Mouse (Mus musculus) left cerebral cortex, adult 2 months (tissue): ENCODE results near the gene Tcp1. TPM values are rescaled to one million over a fixed set of nuclear protein-coding genes. Genes with fewer than 3 reads are reported as not detected.
"Not testable (repeated sequence)": the region's sequence is repeated elsewhere in the genome, so short reads cannot be mapped to it uniquely, and the experiment has no call there.

Experiments used
- DNase-seq, 2 experiments: peaks; one replicate each; pipeline ENCODE4 v3.0.0; 2021 to 2022; ENCODE audit warnings: low spot score in 2 of 2, mixed read lengths in 1 of 2; ENCODE audit errors: extremely low spot score in 1 of 2
- H3K27ac ChIP-seq: fragments of 200-600 bp; 2 replicates; pipeline ENCODE4 v1.8.1; 2022
- H3K4me3 ChIP-seq: fragments of 200-600 bp; 2 replicates; pipeline ENCODE4 v1.8.1; 2022
- CTCF ChIP-seq: fragments of 200-600 bp; IDR thresholded peaks from 2 replicates; pipeline ENCODE4 v1.8.1; 2022; ENCODE audit warnings: antibody characterized with exemption, mild to moderate bottlenecking, moderate library complexity
- intact Hi-C: fragments of 180-260 bp; cut with DNase I; formaldehyde crosslinking; loops from one replicate; pipeline ENCODE4 v1.15.1; 2025
- total RNA-seq, 2 experiments: library from RNA; stranded (reverse); gene quantifications; 2 replicates each; pipeline ENCODE4 v1.2.3; 2021

Gene Tcp1
- total RNA-seq, 2 experiments from 2014 or later: 193 to 195 TPM

DNA sequence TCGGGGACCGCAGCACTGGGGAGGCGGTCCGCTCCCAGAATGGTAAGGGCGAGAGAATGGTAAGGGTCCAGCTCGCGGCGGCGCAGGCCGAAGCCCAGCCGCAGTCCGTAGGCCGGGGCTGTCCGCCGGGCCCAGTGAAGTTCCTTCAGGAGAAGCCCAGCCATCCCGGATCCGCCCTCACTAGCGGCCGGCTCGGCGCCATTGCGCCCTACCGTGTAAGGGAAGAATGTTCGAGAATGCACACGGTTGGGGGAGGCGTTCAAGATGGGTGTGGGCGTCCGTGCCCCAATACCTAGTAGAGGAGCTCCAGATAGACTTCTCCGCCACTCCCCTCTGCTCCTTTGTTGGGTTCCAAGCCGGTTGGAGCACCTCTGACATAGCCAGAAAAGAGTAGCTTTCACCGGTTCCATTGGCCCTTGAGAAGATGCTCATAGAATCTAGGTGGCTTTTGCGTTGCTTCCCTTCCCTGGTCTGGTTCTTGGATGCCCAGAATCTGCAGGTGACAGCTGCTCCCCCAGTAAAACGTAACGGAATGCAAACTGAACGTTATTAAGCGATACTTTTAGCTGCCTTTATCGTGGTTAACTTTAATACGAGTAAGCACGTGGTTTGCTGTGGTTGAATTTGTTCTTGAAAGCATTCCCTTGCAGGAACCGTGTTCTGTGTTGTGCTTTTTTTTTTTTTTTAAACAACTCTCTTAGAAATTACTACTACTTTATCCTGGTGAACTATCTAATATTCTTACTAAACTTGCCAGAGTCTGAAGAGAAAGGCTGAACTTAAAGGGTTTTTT, 1.3 kb downstream of the Tcp1 start:
- peak; percentile 52 to 54 for DNase-seq
- H3K4me3 ChIP-seq: peak overlapping the region; percentile 88
- peak overlapping the region; percentile 92 for H3K27ac ChIP-seq
- no peak for TF ChIP-seq CTCF
- intact Hi-C loops: loop anchor here (1.0 to 2.0 kb wide), 3 partner anchors 36 to 76 kb away; partner anchors contain the start of gene Acat2

DNA sequence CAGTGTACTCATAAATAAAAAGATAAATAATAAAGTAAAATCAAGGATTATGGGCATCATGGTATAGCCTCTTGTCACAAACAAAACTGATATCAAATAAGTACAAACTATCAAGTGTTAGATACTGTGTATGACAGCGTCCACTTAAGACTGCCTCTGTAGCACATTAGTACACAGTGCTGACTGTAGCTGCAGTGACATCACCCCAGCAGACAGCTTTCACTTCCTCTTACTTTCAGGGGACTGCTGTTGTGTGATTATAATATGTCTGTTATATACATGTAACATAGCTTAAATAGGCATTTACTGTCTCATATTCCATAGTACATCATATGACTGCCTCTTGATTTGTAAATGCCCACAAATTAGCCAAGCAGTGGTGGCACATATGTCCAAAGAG, 5.6 kb downstream of the Tcp1 start:
- intact Hi-C loops: no loop called here

DNA sequence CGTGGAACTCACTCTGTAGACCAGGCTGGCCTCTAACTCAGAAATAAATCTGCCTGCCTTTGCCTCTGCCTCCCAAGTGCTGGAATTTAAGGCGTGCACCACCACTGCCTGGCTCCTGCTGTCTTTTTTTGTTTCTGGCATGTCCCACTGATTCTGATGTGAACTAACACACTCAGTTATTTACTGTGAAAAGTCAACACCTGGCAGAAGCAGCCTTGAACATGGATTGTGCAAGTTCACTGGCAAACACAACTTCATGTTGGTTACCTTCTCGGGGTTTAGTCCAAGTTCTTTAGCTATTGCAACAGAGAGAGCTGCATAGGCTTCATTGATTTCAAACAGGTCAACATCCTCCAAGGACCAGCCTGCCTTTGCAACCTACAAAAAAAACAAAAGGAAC, 9.5 kb downstream of the Tcp1 start:
- Histone ChIP-seq H3K4me3 (no peak overlapping the region), H3K27ac (no peak overlapping the region)
- intact Hi-C loops: no loop called here
- no peak for TF ChIP-seq CTCF
- DNase-seq: no peak

More for the DNA sequence above, 5.6 kb downstream of the Tcp1 start:
- Histone ChIP-seq H3K27ac (no peak overlapping the region), H3K4me3 (no peak overlapping the region)
- DNase-seq: no peak
- TF ChIP-seq CTCF: no peak

DNA sequence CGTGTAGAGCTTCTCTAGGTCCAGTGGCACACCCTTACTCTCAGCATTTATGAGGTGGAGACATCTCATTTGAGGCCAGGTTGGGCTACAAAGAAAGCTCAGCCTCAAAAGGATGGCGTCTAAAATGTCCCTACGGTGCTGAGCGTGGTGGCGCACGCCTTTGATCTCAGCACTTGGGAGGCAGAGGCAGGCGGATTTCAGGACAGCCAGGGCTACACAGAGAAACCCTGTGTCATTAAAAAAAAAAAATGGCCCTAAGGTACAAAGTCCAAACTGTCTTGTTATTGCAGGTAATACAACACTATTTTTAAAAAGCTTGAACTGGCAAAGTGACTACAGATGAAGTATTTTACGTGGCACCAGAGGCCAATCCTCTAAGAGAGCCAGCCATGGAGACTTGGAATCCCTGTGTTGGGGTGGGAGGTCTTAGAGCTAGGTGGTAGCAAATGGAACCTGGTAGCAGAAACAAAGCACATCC, 10.2 kb downstream of the Tcp1 start:
- DNase-seq: no peak
- intact Hi-C loops: no loop called here

DNA sequence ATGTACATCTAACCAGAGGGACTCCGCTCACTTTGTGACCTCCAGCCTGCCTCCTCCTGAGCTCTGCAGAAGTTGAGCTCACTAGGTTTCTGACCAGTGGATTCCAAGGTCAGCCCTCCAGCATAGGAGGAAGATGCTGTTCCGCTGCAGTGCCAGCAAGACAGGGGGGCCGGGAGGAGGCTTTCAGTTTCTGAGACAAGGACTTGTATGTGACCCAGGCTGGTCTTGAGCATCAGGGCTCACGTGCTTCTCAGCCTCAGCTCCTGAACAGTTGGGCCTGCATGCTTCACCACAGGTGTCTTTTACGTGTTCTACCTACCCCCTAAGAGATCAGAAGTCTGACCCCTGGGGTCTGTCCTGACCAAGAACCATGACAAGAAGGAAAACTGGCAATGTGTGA, 16.1 kb downstream of the Tcp1 start:
- H3K4me3 ChIP-seq, H3K27ac ChIP-seq, intact Hi-C loops, DNase-seq: not testable (repeated sequence)

More for the DNA sequence above, 10.2 kb downstream of the Tcp1 start:
- no peak for TF ChIP-seq CTCF
- Histone ChIP-seq H3K27ac (no peak overlapping the region), H3K4me3 (no peak overlapping the region)

DNA sequence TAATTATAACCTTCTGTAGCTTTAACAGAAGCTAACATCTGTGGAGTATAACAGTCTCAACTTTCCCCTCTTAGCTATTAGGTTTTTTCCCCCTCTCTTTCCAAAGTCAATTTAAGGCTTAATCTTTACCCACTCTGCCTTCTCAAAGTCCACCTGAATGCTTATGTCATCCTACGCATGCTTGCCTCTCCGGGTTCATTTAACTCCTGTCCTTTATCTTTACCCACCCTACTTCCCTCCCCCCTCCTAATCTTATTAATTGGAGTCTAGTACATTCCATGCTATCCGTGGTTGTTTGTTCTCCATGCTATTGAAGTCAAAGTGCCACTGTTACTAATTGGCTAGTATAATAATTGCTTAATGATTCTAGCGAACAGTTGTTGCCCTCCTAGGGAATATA, 20.2 kb downstream of the Tcp1 start:
- DNase-seq: no peak
- no peak for TF ChIP-seq CTCF

DNA sequence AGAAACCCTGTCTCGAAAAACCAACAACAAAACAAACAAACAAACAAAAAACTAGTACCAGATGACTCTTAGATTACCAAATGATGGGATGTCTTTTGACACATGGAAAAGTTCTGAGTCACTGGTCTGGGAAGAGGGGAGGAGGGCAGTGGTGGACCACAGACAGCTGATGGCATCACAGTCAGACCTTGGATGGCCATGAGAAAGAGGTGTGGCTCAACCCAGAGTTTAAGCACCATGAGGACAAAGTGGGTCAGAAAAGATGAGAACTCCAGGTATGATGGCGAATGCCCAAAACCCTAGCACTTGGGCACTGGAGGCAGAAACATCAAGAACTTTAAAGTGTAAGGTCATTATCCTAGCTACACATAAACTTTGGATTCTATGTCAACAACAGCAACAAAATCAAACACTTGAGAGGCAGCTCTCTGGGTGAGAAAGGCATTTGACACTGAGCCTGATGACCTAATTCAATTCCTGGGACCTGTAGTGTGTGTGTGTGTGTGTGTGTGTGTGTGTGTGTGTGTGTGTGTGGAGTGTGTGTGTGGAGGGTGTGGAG, 22.0 kb downstream of the Tcp1 start:
- H3K27ac ChIP-seq: no peak overlapping the region
- DNase-seq: no peak
- TF ChIP-seq CTCF: no peak
- H3K4me3 ChIP-seq: no peak overlapping the region
- intact Hi-C loops: no loop called here

More for the DNA sequence above, 20.2 kb downstream of the Tcp1 start:
- Histone ChIP-seq H3K27ac (no peak overlapping the region), H3K4me3 (no peak overlapping the region)
- intact Hi-C loops: no loop called here

DNA sequence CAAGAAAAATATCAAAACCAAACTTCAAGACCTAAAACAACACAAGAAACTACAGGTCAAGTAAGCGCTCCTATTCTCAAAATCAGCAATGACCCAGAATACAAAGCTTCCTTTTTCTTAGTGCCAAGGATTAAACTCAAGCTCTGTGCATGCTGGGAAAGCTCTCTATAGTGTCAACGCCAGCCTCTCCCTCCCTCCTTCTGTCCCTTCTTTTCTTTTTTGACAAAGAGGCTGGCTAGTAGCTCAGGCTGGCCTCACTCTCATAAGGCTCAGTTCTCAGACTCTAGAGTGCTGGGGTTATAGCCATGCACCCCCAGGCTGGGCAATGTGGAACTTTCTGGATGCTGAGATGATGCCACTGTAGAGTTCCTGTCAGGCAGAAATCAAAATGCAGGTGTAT, 22.6 kb downstream of the Tcp1 start:
- intact Hi-C loops: no loop called here
- Histone ChIP-seq H3K27ac (no peak overlapping the region), H3K4me3 (no peak overlapping the region)
- no peak for DNase-seq
- TF ChIP-seq CTCF: no peak

DNA sequence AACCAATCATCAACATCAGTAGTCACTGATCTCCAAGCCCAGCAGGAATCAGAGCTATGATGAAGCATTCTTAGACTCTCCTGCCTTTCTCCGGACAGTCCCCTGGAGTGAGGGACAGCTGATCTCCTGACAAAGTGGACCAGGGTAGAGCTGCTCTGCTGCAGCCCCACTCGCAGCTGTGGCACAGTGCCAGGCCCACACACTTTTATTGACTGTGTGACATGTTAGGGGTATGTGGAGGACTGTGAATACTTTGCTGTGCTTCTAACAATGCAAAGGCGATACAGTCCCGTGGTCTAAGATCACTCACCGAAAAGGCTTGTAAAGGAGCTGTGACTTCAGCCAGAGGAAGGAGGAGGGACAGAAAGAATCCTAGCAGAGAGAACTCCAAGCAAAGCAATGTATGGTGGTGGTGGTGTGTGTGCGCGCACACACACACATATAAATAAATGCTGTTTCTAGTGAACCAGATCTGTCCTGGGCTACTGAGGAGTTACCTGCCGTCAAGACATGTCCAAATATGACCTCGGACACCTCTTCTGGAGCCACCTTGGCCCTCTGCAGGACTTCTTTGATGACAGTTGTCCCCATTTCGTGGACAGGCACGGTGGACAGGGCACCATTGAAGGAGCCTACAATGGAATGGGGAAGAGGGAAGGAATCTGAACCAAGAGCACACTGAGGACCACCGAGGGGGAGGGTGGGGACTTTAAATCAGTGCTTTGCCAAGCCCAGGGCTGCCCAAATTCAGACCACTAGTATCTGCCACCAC, 24.1 kb downstream of the Tcp1 start:
- H3K27ac ChIP-seq, DNase-seq, intact Hi-C loops: not testable (repeated sequence)
- H3K4me3 ChIP-seq: peak overlapping the region; percentile 1; the same call in 1 of the 2 replicates

DNA sequence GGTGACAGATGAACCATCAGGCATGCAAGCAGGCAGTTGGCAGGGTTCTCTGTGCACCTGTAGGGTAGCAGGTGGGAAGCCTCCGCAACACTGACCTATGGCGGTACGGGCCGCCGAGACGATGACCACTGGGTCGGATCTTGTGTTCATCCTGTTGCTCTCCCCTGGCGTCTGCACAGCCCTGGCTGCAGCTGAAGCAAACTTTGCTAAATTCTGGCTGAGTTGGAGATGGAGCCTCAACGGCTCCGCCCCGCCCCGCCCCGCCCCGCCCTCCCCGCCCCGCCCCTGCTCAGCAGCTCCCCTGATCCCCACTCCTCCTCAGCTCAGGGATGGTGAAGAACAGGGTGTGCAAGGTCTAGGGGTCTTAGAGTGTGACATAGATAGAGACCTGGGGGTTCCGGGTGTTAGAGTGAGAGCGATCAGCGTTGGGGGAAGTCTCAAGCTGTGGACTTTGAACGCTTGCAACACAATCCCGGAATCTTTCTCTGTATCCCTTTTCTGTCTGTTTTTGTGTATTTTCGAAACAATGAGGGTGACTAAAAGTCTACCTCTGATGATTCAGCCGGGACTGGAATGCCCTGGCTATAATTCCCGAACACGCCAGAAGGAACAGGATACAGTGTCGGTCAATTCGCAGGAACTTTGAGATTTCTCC, 24.8 kb downstream of the Tcp1 start, which contains the start of gene Acat3:
TSS of gene Acat3 (minus strand) at position 450 of the 655 bp plus-strand sequence.
- peak within 1 kb of the TSS; percentile 1; the same call in 1 of the 2 replicates for H3K4me3 ChIP-seq
- no peak within 1 kb of the TSS for H3K27ac ChIP-seq
- intact Hi-C loops: no loop called here
- DNase-seq: no peak
- no peak for TF ChIP-seq CTCF

DNA sequence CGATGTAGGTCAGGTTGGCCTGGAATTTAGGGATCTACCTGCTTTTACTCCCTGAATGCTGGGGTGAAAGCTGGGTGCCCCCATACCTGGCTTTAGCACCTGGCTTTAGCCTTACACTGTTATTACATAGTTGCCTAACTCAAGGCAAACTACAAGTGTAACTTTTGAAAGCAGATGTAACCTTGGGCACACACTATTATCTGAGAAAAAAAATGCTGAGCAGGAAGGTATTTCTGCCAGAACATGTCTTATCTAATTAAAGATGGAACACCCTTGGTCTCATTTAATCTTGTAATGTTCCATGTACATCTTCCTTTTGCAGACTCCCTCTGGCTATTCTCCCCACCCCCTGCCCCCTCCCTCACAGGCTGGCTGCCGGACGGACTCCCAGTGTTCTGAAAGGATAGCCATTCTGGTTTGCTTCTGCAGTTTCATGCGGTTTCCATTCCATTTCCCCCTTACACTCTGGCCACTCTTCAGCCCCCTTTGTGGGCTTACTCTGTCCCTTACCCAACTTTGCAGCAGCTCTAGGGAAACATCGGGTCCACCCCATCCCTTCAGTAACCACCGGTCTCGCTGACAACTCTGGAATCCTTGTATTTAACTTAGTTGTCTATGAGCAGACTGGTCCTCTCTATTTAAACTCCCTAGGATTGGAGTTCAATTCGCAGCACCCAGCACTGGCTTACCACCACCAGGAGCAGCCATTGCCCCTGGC, 26.2 kb downstream of the Tcp1 start:
- Histone ChIP-seq H3K27ac (no peak overlapping the region), H3K4me3 (no peak overlapping the region)
- intact Hi-C loops: no loop called here
- no peak for DNase-seq
- no peak for TF ChIP-seq CTCF
